In the genomic region with DNA sequence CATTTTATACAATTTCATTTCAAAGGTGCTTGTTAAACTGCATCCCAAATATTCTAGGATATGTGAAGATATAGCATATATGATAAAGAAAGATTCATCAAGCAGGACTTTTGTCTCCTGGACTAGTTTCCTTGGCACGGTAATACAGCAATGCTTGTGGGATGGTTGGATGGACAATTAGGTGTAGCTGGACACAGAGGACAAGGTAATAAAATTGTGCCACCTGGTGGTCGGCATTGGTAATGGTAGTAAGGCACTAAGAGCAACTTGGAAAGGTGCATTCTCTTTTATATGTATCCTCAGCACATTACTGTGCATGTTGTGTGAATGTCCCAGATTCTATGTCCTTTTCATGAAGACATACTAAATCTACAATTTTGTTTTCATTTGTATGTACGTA, we compare ENCODE assay signal across 8 mouse cellular contexts. TPM values are rescaled to one million over a fixed set of nuclear protein-coding genes. Genes with fewer than 3 reads are reported as not detected.
DNase-seq lines count a peak whose midpoint lies in the region; ATAC-seq and TF ChIP-seq lines count a peak whose summit lies in the region.

No protein-coding gene starts in this region.

- H3K36me3 ChIP-seq in CH12.LX (replicated peaks in 1 of 2; ENCODE audit: control insufficient read depth in 1 of 2, insufficient read depth in 1 of 2, low read length in 1 of 2): no peaks in the 10 kb centered on the region
- no peaks in the 10 kb centered on the region for H3K36me3 ChIP-seq in lung, postnatal 0 days (ENCODE audit: insufficient read depth, low read length)

- H3K4me2 ChIP-seq in CH12.LX (ENCODE audit: insufficient read depth, low read depth, poor library complexity, severe bottlenecking): no peak overlapping the region
- no peak overlapping the region for H3K4me2 ChIP-seq in lung, postnatal 0 days (replicated peaks; ENCODE audit: low read depth, low read length)

- intact Hi-C loops in heart, postnatal 36 days (cut with DNase I): loop anchor here (1.0 kb wide), 2 partner anchors 152 to 644 kb away; no protein-coding TSS in a partner anchor

- DNase-seq in CH12.LX (ENCODE audit: extremely low read depth): peak; percentile 45
- DNase-seq in adrenal gland, postnatal 10 days: peak; percentile 83
- DNase-seq in embryo, embryonic 9.5 days (ENCODE audit: extremely low spot score): peak; percentile 63
- DNase-seq in heart, postnatal 36 days: peak; percentile 44 to 67
- DNase-seq in layer of hippocampus, adult 8-10 months (ENCODE audit: low spot score in 2 of 2): peak; percentile 25 to 76
- peak; percentile 72 for DNase-seq in lung, postnatal 0 days (ENCODE audit: low spot score)
- peak; percentile 46 for DNase-seq in ovary, postnatal 36 days (ENCODE audit: low spot score)
- DNase-seq in urinary bladder, postnatal 25 days (ENCODE audit: low spot score): peak; percentile 68

- in situ Hi-C loops in CH12.LX (cut with MboI; ENCODE audit: low pct_ligation_motif_present, low pct_unique_long_range_greater_than_20kb, low sequenced_read_pairs): no loop called here

- WGBS in lung, postnatal 0 days: 34% methylated on average over 3 of the region's 3 CpGs

- no peak overlapping the region for H3K4me3 ChIP-seq in CH12.LX (replicated peaks in 1 of 3; ENCODE audit: low read depth in 2 of 3, low read length in 2 of 3, poor library complexity in 1 of 3)
- H3K4me3 ChIP-seq in lung, postnatal 0 days (ENCODE audit: low read depth, low read length): no peak overlapping the region

- TF ChIP-seq CTCF in CH12.LX (conservative IDR thresholded peaks at IDR 0.05 in 1 of 2, IDR thresholded peaks at IDR 0.05 in 1 of 2; ENCODE audit: low read depth in 2 of 2, low read length in 2 of 2): peak; percentile 84 to 86
- TF ChIP-seq CTCF in lung, postnatal 0 days (IDR thresholded peaks at IDR 0.05): peak; percentile 86

- H3K9me3 ChIP-seq in CH12.LX (replicated peaks; ENCODE audit: low read length): no peaks in the 10 kb centered on the region
- H3K9me3 ChIP-seq in lung, postnatal 0 days (ENCODE audit: low read length): no peaks in the 10 kb centered on the region

- no peaks in the 10 kb centered on the region for H3K27me3 ChIP-seq in CH12.LX (replicated peaks)
- H3K27me3 ChIP-seq in lung, postnatal 0 days (replicated peaks; ENCODE audit: insufficient read depth, low read length): no peaks in the 10 kb centered on the region

- no peak overlapping the region for H3K27ac ChIP-seq in CH12.LX (ENCODE audit: insufficient read depth, low read depth)
- no peak overlapping the region for H3K27ac ChIP-seq in lung, postnatal 0 days (ENCODE audit: low read length)

- no peak overlapping the region for H3K9ac ChIP-seq in CH12.LX (ENCODE audit: insufficient read depth, low read depth)
- H3K9ac ChIP-seq in lung, postnatal 0 days (replicated peaks; ENCODE audit: low read depth): no peak overlapping the region

- TF ChIP-seq RAD21 in CH12.LX (IDR thresholded peaks at IDR 0.05; ENCODE audit: low read depth, low read length): peak; percentile 78

- dilution Hi-C loops in CH12.LX (cut with MboI; ENCODE audit: extremely low pct_ligation_motif_present, extremely low pct_unique_long_range_greater_than_20kb, low sequenced_read_pairs): no loop called here

- peaks cover 0 to 7% of the 10 kb centered on the region in 2 experiments; a peak in 3 of 4 replicates for H3K4me1 ChIP-seq in CH12.LX (ENCODE audit: control insufficient read depth in 1 of 2, insufficient read depth in 2 of 2)
- H3K4me1 ChIP-seq in lung, postnatal 0 days (ENCODE audit: insufficient read depth, low read depth, low read length): no peaks in the 10 kb centered on the region

- no peaks in the 10 kb centered on the region for H3K79me2 ChIP-seq in CH12.LX (replicated peaks; ENCODE audit: control insufficient read depth, extremely low read depth, insufficient read depth, poor library complexity, severe bottlenecking)

- no peak; the same call in 1 of the 2 replicates for ATAC-seq in lung, postnatal 0 days

- TF ChIP-seq EP300 in CH12.LX (IDR thresholded peaks at IDR 0.05; ENCODE audit: low read length): no peak
- TF ChIP-seq EP300 in lung, postnatal 0 days (IDR thresholded peaks at IDR 0.05): no peak

- no peak for TF ChIP-seq POLR2A in CH12.LX (IDR thresholded peaks at IDR 0.05; ENCODE audit: low read depth, low read length)

TF ChIP-seq in CH12.LX, 34 proteins besides CTCF, POLR2A, EP300 and RAD21:
- TF ChIP-seq SIN3A (IDR thresholded peaks at IDR 0.05; ENCODE audit: low read length): no peak
- TF ChIP-seq SMC3 (IDR thresholded peaks at IDR 0.05; ENCODE audit: low read depth, low read length): peak; percentile 90
- peak; percentile 37 for TF ChIP-seq ZC3H11A (IDR thresholded peaks at IDR 0.05; ENCODE audit: low read depth, low read length)
- TF ChIP-seq POLR2AphosphoS2 (IDR thresholded peaks at IDR 0.05; ENCODE audit: low read depth, low read length): no peak

RNA-seq across cellular contexts. Expression of gene Dhrs9, which starts 47.9 kb away (rescaled TPM):
- total RNA-seq in CH12.LX (2012; rRNA removed) (not detected in 2 replicates), CH12.LX (2014; rRNA removed) (not detected in 2 replicates)
- polyA plus RNA-seq in CH12.LX (2012; ENCODE audit: insufficient read length, low read depth): not detected in 2 replicates
- 1 to 10 TPM; 6.9 to 7.3 TPM for total RNA-seq in adrenal gland, postnatal 10 days (2021)
- total RNA-seq in heart, postnatal 36 days (2021): under 1 TPM; 0.11 to 0.19 TPM
- total RNA-seq in layer of hippocampus, adult 8-10 months (2022): not detected
- 0.10 and 0.14 TPM in 2 replicates for polyA plus RNA-seq in lung, postnatal 0 days (2015; fragmentation: Nextera tagmentation; extraction: Ambion mirVana)

Comparison
In these comparisons a context has a peak if more than half of its experiments do, and no peak if none do; other contexts are left out.
1. RNA of gene Dhrs9, which starts 47.9 kb away (total RNA-seq): 6.9 to 7.3 TPM in adrenal gland, postnatal 10 days; 0.11 to 0.19 TPM in heart, postnatal 36 days, not detected in CH12.LX and not detected in layer of hippocampus, adult 8-10 months; every median in the first group is over 4 times any median in the second.
2. Peak in every context shown above with its lines, with median percentiles within 50 percentile points of each other: DNase-seq.